Mouse (Mus musculus) liver, embryonic 15.5 days (tissue): ENCODE results near the gene Susd5. TPM values are rescaled to one million over a fixed set of nuclear protein-coding genes. Genes with fewer than 3 reads are reported as not detected.

Experiments
- ATAC-seq: fragments of 200-750 bp; cut with Nextera tagmentation; 2 replicates; pipeline ENCODE4 v1.8.0; 2017; ENCODE audit warnings: moderate number of reproducible peaks, mild to moderate bottlenecking, moderate library complexity; ENCODE audit not compliant: insufficient read depth
- H3K27ac ChIP-seq: fragments of 300-500 bp; sonication (generic); replicated peaks from 2 replicates; pipeline ENCODE4 v1.5.1; 2015; ENCODE audit warnings: mild to moderate bottlenecking, inconsistent platforms
- H3K27me3 ChIP-seq: fragments of 300-500 bp; sonication (generic); 2 replicates; pipeline ENCODE4 v1.6.1; 2015; ENCODE audit warnings: mild to moderate bottlenecking, inconsistent platforms
- H3K36me3 ChIP-seq: fragments of 300-500 bp; sonication (generic); replicated peaks from 2 replicates; pipeline ENCODE4 v1.6.1; 2015; ENCODE audit warnings: moderate library complexity, mild to moderate bottlenecking, inconsistent platforms
- H3K4me1 ChIP-seq: fragments of 300-500 bp; sonication (generic); replicated peaks from 2 replicates; pipeline ENCODE4 v1.6.1; 2015; ENCODE audit warnings: inconsistent platforms
- H3K4me2 ChIP-seq: fragments of 300-500 bp; sonication (generic); 2 replicates; pipeline ENCODE4 v1.6.1; 2015; ENCODE audit warnings: moderate library complexity, mild to moderate bottlenecking, inconsistent platforms
- H3K4me3 ChIP-seq: fragments of 300-500 bp; sonication (generic); replicated peaks from 2 replicates; pipeline ENCODE4 v1.5.1; 2015; ENCODE audit warnings: mild to moderate bottlenecking, inconsistent platforms
- H3K9ac ChIP-seq: fragments of 300-500 bp; sonication (generic); 2 replicates; pipeline ENCODE4 v1.6.1; 2015; ENCODE audit warnings: moderate library complexity, mild to moderate bottlenecking, inconsistent platforms
- H3K9me3 ChIP-seq: fragments of 300-500 bp; sonication (generic); replicated peaks from 2 replicates; pipeline ENCODE4 v1.6.1; 2016; ENCODE audit warnings: inconsistent platforms
- WGBS: fragments of 180-500 bp; shearing (Covaris S2); methylation state at CpG from one replicate; pipeline ENCODE4 v1.1.7; 2015; ENCODE audit warnings: mixed read lengths; ENCODE audit not compliant: insufficient replicate concordance; 5-methylcytosine and 5-hydroxymethylcytosine counted together
- polyA plus RNA-seq: library from polyadenylated mRNA; unstranded; fragments of >200 nt; fragmentation: Nextera tagmentation; extraction: Ambion mirVana; gene quantifications from 2 replicates; pipeline ENCODE4 v1.2.1, GENCODE M21; 2015

Susd5 gene
- polyA plus RNA-seq, 1 experiment from 2014 or later, result 0.05 TPM

GRCm38 (mm10) chr9:114026261-114026934 is 30.5 kb upstream of the Susd5 start:
- peak overlapping the region; percentile 61 for H3K4me3 ChIP-seq
- no peak overlapping the region for H3K27ac ChIP-seq
- no peaks in the 10 kb centered on the region for H3K9me3 ChIP-seq
- peak overlapping the region; percentile 89 for H3K4me2 ChIP-seq
- H3K4me1 ChIP-seq, result peaks cover 11% of the 10 kb centered on the region
- WGBS, result 0% methylated on average over 52 of the region's 52 CpGs
- no peaks in the 10 kb centered on the region for H3K36me3 ChIP-seq
- peaks cover 28% of the 10 kb centered on the region for H3K27me3 ChIP-seq
- peak; percentile 87 for ATAC-seq
- H3K9ac ChIP-seq, result no peak overlapping the region

DNA sequence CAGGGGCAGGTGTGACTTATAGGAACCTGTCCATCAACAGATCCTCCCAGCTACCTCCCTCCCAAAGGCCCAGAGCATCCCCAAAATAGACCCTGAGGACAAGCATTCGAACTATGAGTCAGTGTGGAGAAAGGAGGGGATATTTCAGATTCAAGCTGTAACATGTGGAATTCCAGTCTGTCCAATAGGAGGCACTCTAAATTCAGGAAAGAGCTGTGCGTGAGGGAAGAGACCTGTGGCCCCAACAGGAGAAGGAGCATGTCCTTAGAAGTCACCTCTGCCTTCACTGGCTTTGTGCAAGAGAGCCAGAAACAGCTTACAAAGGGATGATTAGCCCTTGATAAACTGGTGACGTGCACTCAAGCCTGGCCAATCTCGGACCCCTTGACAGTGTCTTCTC is 16.0 kb upstream of the Susd5 start:
- Histone ChIP-seq H3K4me1 (no peaks in the 10 kb centered on the region), H3K27ac (no peak overlapping the region), H3K4me3 (no peak overlapping the region), H3K36me3 (no peaks in the 10 kb centered on the region), H3K9ac (no peak overlapping the region), H3K4me2 (no peak overlapping the region), H3K9me3 (no peaks in the 10 kb centered on the region), H3K27me3 (no peaks in the 10 kb centered on the region)
- no peak for ATAC-seq
- WGBS, result 57% methylated on average over 4 of the region's 4 CpGs

DNA sequence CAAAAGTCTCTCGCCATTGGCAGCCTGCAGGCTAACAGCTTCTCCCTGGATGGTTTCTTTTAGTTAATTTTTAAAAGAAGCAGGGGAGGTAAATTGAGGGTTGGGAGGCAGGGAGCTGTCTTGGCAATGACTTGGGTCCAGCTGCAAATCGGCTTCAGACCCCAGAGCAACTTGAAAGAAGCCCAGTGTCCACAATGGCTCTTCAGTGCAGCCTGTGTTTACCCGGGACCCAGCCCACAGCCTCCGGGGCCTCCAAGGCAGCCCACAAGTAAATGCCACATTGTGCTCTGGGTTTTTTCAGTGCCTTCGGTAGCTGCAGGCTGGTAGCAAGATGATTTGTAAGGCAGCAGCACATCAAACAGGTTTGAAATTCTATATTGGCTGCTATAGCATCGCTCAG is 14.4 kb upstream of the Susd5 start:
- ATAC-seq, result no peak
- no peaks in the 10 kb centered on the region for H3K36me3 ChIP-seq
- H3K27ac ChIP-seq, result no peak overlapping the region
- H3K9ac ChIP-seq, result no peak overlapping the region
- H3K4me1 ChIP-seq, result no peaks in the 10 kb centered on the region
- H3K4me2 ChIP-seq, result no peak overlapping the region
- no peaks in the 10 kb centered on the region for H3K9me3 ChIP-seq
- H3K27me3 ChIP-seq, result no peaks in the 10 kb centered on the region
- no peak overlapping the region for H3K4me3 ChIP-seq
- 50% methylated on average over 6 of the region's 6 CpGs for WGBS

DNA sequence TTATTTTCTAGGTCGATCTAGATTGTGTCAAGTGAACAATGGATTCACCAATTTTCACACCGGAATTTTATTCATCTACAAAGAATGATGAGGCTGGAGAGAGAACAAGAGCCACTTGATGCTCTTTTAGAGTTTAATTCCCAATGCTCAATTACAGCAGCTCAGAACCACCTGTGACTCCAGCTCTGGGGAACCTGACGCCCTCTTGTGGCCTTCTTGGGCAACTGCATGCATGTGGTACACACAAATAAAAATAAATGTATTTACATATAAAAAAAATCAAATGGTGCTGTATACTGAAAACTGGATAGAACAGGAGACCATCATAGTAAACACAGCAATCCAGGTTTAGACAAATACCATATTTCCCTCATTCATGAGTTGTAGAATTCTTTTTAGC is 12.5 kb upstream of the Susd5 start:
- 47% methylated on average over 3 of the region's 3 CpGs for WGBS
- Histone ChIP-seq H3K4me1 (no peaks in the 10 kb centered on the region), H3K4me2 (no peak overlapping the region)

DNA sequence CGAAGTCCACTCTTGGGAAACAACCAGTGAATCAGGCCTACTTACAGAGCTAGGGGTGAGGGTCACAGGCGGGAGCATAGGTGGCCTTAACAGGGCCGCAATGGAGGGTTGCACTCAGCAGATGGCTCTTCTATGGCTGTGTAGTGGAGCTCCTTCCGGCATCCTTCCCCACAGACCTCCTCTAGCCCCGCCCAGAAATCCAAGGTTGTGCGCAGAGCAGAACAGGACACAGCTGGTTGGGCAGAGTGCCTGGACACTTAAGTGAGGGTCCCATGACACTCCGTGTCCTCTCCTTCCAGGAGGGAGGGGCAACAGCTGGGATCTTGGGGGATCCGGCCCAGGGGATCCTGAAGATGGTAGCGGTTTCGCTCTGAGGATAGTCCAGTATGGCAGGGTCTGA is 10.9 kb upstream of the Susd5 start, which contains the start of gene Fbxl2:
Gene Fbxl2, minus strand, starts transcription at position 164 of the 400 bp plus-strand sequence.
- no peak within 1 kb of the TSS for H3K4me3 ChIP-seq
- no peaks in the 10 kb centered on the region for H3K27me3 ChIP-seq
- no peaks in the 10 kb centered on the region for H3K9me3 ChIP-seq
- H3K27ac ChIP-seq, result no peak within 1 kb of the TSS
- H3K36me3 ChIP-seq, result no peaks in the 10 kb centered on the region
- no peaks in the 10 kb centered on the region for H3K4me1 ChIP-seq
- no peak within 1 kb of the TSS for H3K4me2 ChIP-seq
- H3K9ac ChIP-seq, result no peak within 1 kb of the TSS
- 76% methylated on average over 10 of the region's 10 CpGs for WGBS
- no peak for ATAC-seq

More for the DNA sequence above, 12.5 kb upstream of the Susd5 start:
- no peak overlapping the region for H3K9ac ChIP-seq
- no peaks in the 10 kb centered on the region for H3K9me3 ChIP-seq
- H3K36me3 ChIP-seq, result no peaks in the 10 kb centered on the region
- no peak overlapping the region for H3K27ac ChIP-seq
- H3K27me3 ChIP-seq, result no peaks in the 10 kb centered on the region
- H3K4me3 ChIP-seq, result no peak overlapping the region
- no peak for ATAC-seq

DNA sequence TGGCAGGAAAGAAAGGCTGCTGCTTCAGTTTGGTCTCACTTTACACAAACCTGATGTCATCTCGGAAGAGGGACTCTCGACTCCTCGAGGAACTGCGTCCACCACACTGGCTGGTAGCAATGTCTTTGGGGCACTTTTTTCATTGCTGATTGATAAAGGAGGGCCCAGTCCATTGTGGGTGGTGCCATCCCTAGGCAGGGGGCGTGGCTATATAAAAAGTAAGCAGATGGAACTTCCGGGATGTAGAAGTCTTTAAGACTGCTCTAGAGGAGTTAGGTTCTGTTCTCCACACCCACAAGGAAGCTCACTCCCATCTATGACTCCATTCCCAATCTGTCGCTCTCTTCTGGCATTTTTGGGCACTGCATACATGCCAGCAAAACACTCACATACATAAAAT is 10.3 kb upstream of the Susd5 start:
- H3K27ac ChIP-seq, result no peak overlapping the region
- H3K36me3 ChIP-seq, result no peaks in the 10 kb centered on the region
- no peak overlapping the region for H3K4me2 ChIP-seq
- no peak for ATAC-seq
- H3K4me3 ChIP-seq, result no peak overlapping the region
- WGBS, result 69% methylated on average over 7 of the region's 7 CpGs
- no peaks in the 10 kb centered on the region for H3K27me3 ChIP-seq
- H3K9ac ChIP-seq, result no peak overlapping the region
- no peaks in the 10 kb centered on the region for H3K4me1 ChIP-seq
- no peaks in the 10 kb centered on the region for H3K9me3 ChIP-seq

DNA sequence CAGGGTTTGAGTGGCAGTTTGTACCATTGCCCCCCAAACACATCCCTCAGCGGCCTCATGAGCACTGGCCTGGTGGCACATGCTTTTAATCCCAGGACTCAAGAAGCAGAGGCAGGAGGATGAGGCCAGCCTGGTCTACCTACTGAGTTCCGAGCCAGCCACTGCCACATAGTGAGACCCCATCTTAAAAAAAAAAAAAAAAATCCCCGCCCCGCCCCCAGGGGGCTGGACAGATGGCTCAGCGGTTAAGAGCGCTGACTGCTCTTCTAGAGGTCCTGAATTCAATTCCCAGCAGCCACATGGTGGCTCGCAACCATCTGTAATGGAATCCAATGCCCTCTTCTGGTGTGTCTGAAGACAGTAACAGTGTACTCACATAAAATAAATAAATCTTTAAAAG is 6.8 kb upstream of the Susd5 start:
- no peak overlapping the region for H3K9ac ChIP-seq
- H3K36me3 ChIP-seq, result no peaks in the 10 kb centered on the region
- H3K4me1 ChIP-seq, result no peaks in the 10 kb centered on the region
- H3K27ac ChIP-seq, result no peak overlapping the region
- no peaks in the 10 kb centered on the region for H3K9me3 ChIP-seq
- no peak overlapping the region for H3K4me2 ChIP-seq
- peaks cover 1% of the 10 kb centered on the region; the same call in 1 of the 2 replicates for H3K27me3 ChIP-seq
- no peak for ATAC-seq
- no peak overlapping the region for H3K4me3 ChIP-seq
- 68% methylated on average over 7 of the region's 7 CpGs for WGBS

- H3K27me3 ChIP-seq, result peaks cover 8% of the 10 kb centered on the region
- H3K9me3 ChIP-seq, result no peaks in the 10 kb centered on the region
- H3K4me3 ChIP-seq, result no peak overlapping the region
- no peak for ATAC-seq
- no peaks in the 10 kb centered on the region for H3K36me3 ChIP-seq
- no peaks in the 10 kb centered on the region for H3K4me1 ChIP-seq
- WGBS, result 68% methylated on average over 16 of the region's 16 CpGs
- H3K27ac ChIP-seq, result no peak overlapping the region
- no peak overlapping the region for H3K9ac ChIP-seq
- no peak overlapping the region for H3K4me2 ChIP-seq
Observed at GRCm38 (mm10) chr9:114050778-114051177, 6.2 kb upstream of the Susd5 start.

- Histone ChIP-seq H3K27ac (no peak overlapping the region), H3K9me3 (no peaks in the 10 kb centered on the region), H3K9ac (no peak overlapping the region), H3K4me2 (no peak overlapping the region), H3K27me3 (peaks cover 21% of the 10 kb centered on the region), H3K4me3 (no peak overlapping the region), H3K36me3 (no peaks in the 10 kb centered on the region), H3K4me1 (no peaks in the 10 kb centered on the region)
- 56% methylated on average over 4 of the region's 4 CpGs for WGBS
- ATAC-seq, result no peak
Observed at GRCm38 (mm10) chr9:114052031-114052430, 4.9 kb upstream of the Susd5 start.

DNA sequence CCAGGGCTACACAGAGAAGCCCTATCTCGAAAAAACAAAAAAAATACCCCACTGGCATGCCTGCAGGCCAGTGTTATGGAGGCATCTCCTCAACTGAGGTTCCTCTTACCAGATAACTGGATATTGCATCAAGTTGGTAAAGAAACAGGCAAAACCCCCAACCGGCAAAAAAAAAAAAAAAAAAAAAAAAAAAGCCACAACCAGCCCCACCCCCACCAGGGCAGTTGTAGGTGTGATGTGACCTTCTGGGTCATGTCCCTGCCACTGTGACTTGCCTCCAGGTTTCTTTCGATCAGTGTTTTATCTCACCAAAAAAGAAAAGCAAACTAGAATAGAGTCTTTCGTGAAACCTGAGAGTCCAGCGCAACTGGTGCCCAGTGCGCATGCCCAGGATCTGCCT is 4.1 kb upstream of the Susd5 start:
- no peaks in the 10 kb centered on the region for H3K4me1 ChIP-seq
- H3K27me3 ChIP-seq, result peaks cover 29% of the 10 kb centered on the region
- no peaks in the 10 kb centered on the region for H3K36me3 ChIP-seq
- WGBS, result 52% methylated on average over 6 of the region's 6 CpGs
- H3K27ac ChIP-seq, result no peak overlapping the region
- no peak for ATAC-seq
- no peak overlapping the region for H3K9ac ChIP-seq
- no peaks in the 10 kb centered on the region for H3K9me3 ChIP-seq
- no peak overlapping the region for H3K4me2 ChIP-seq
- no peak overlapping the region for H3K4me3 ChIP-seq

DNA sequence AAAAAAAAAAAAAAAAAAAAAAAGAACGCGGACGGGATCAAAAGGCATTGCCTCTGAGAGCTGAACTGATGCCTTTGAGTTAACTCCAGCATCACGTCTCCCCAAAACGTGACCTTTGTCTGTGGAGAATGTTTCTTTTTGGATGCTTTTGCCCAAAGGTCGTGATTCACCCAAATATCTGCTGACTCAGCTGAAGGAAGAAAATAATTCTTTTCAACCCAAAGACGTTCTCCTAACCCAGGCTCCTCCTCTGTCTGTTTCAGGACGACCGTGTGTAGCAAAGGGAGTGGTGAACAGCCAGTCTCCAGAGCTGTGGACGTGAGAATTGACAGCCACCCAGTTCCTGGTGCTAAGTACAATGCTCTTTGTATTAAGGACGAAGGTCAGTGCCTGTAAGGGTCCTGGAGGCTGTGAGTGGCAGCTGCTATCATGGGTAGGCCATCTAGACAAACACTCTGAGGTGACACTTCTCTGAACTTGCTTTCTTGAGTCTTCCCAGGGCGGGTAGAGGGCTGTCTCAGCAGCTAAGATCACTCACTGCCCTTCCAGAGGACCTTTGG is 11.6 kb downstream of the Susd5 start:
- no peaks in the 10 kb centered on the region for H3K4me1 ChIP-seq
- no peak overlapping the region for H3K9ac ChIP-seq
- no peak overlapping the region for H3K4me3 ChIP-seq
- H3K27ac ChIP-seq, result no peak overlapping the region
- no peak for ATAC-seq
- H3K9me3 ChIP-seq, result no peaks in the 10 kb centered on the region
- H3K36me3 ChIP-seq, result no peaks in the 10 kb centered on the region
- H3K27me3 ChIP-seq, result no peaks in the 10 kb centered on the region
- no peak overlapping the region for H3K4me2 ChIP-seq
- 44% methylated on average over 12 of the region's 12 CpGs for WGBS

GRCm38 (mm10) chr9:114069372-114069771 is 12.4 kb downstream of the Susd5 start:
- Histone ChIP-seq H3K4me2 (no peak overlapping the region), H3K9ac (no peak overlapping the region), H3K9me3 (no peaks in the 10 kb centered on the region), H3K4me1 (no peaks in the 10 kb centered on the region), H3K36me3 (no peaks in the 10 kb centered on the region), H3K27ac (no peak overlapping the region), H3K27me3 (no peaks in the 10 kb centered on the region), H3K4me3 (no peak overlapping the region)
- ATAC-seq, result no peak
- WGBS, result 48% methylated on average over 6 of the region's 6 CpGs
